Mouse (Mus musculus) C2C12 (cell line): ENCODE data around the gene Defb25. TPM values are rescaled to one million over a fixed set of nuclear protein-coding genes. Genes with fewer than 3 reads are reported as not detected.

Source experiments
- H3K27me3 ChIP-seq: one replicate; pipeline ENCODE4 v1.6.1; 2011; ENCODE audit not compliant: control insufficient read depth, insufficient read depth, insufficient read length
- H3K36me3 ChIP-seq: one replicate; pipeline ENCODE4 v1.6.1; 2011; ENCODE audit not compliant: control insufficient read depth, insufficient read depth
- H3K4me3 ChIP-seq: one replicate; pipeline ENCODE4 v1.5.1; 2011; ENCODE audit warnings: mild to moderate bottlenecking, control low read depth; ENCODE audit not compliant: poor library complexity, insufficient read depth, severe bottlenecking
- H3K79me2 ChIP-seq: one replicate; pipeline ENCODE4 v1.6.1; 2011; ENCODE audit not compliant: control insufficient read depth, insufficient read depth
- H3K79me3 ChIP-seq: one replicate; pipeline ENCODE4 v1.6.1; 2011; ENCODE audit warnings: low read depth, control low read depth
- H3ac ChIP-seq: one replicate; pipeline ENCODE3; 2011; ENCODE audit warnings: low read depth; ENCODE audit not compliant: control insufficient read depth, insufficient read length
- CEBPB ChIP-seq: IDR thresholded peaks from one replicate; pipeline ENCODE4 v1.6.1; 2011; ENCODE audit warnings: low read depth, mild to moderate bottlenecking, control low read depth, moderate library complexity
- CTCF ChIP-seq: IDR thresholded peaks from one replicate; pipeline ENCODE4 v1.5.1; 2011; ENCODE audit not compliant: control insufficient read depth, insufficient read depth, insufficient read length
- FOSL1 ChIP-seq: IDR thresholded peaks from one replicate; pipeline ENCODE4 v1.8.0; 2011; ENCODE audit warnings: mild to moderate bottlenecking, low read length; ENCODE audit not compliant: poor library complexity, insufficient read depth, severe bottlenecking
- MAX ChIP-seq: IDR thresholded peaks from one replicate; pipeline ENCODE4 v1.6.1; 2011; ENCODE audit warnings: mild to moderate bottlenecking, control low read depth
- MYOD1 ChIP-seq: IDR thresholded peaks from one replicate; pipeline ENCODE4 v1.6.1; 2011; ENCODE audit warnings: low read depth; ENCODE audit not compliant: control insufficient read depth, insufficient read length
- MYOG ChIP-seq: IDR thresholded peaks from one replicate; pipeline ENCODE4 v1.6.1; 2011; ENCODE audit not compliant: control insufficient read depth, insufficient read length; ENCODE audit errors: extremely low read depth
- USF1 ChIP-seq: IDR thresholded peaks from one replicate; pipeline ENCODE4 v1.6.1; 2011; ENCODE audit warnings: low read depth, mild to moderate bottlenecking, control low read depth, moderate library complexity
- polyA plus RNA-seq: library from polyadenylated mRNA; unstranded; fragments of >200 nt; fragmentation: generic; extraction: Trizol; gene quantifications from one replicate; pipeline ENCODE4 v1.2.1, GENCODE M21; 2012; ENCODE audit warnings: missing spikeins

The Defb25 gene
- polyA plus RNA-seq, 1 experiment, result 3.6 TPM

DNA sequence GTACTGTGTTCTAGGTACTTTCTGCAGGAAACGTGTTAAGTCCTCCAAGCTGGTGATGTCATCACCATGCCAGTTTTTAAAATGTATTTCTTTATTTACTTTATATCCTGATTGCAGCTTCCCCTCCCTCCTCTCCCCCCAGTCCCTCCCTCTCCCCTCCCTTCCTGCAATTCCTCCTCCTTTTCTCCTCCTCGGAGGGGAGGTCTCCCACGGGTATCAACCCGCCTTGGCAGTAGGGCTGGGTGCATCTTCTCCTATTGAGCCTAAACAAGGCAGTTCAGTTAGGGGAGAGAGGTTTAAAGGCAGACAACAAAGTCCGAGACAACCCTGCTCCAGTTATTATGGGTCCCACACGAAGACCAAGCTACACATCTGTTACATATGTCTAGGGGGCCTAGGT lies 16.0 kb upstream of the Defb25 start:
- no peaks in the 10 kb centered on the region for H3K79me2 ChIP-seq
- H3K27me3 ChIP-seq, result no peaks in the 10 kb centered on the region
- H3K79me3 ChIP-seq, result no peaks in the 10 kb centered on the region
- H3K36me3 ChIP-seq, result peaks cover 18% of the 10 kb centered on the region
- no peak for TF ChIP-seq CTCF
- TF ChIP-seq USF1, result no peak
- no peak for TF ChIP-seq CEBPB
- no peak for TF ChIP-seq FOSL1
- no peak for TF ChIP-seq MYOD1
- no peak for TF ChIP-seq MAX
- no peak for TF ChIP-seq MYOG
- no peak overlapping the region for H3ac ChIP-seq
- no peak overlapping the region for H3K4me3 ChIP-seq

DNA sequence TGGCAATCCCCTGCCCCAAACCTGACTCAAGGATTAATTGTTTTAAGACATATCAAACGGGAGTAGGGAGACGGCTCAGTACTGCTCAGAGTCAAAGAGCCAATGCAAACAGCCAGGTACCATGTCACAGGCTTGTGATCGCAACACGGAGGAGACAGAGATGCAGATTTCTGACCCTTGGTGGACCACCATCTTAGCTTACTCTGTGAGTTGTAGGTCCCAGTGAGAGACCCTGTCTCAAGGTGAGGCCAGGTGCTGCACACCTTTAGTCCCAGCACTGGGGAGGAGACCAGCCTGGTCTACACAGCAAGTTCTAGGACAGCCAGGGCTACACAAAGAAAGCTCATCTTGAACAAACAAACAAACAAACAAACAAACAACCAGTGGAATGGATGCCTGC lies 14.5 kb upstream of the Defb25 start:
- peaks cover 32% of the 10 kb centered on the region for H3K36me3 ChIP-seq
- no peak for TF ChIP-seq CTCF
- no peak for TF ChIP-seq MYOD1
- TF ChIP-seq USF1, result no peak
- TF ChIP-seq MYOG, result no peak
- no peak for TF ChIP-seq FOSL1
- no peak for TF ChIP-seq MAX
- TF ChIP-seq CEBPB, result no peak
- H3K27me3 ChIP-seq, result no peaks in the 10 kb centered on the region
- H3K4me3 ChIP-seq, result no peak overlapping the region
- peak overlapping the region; percentile 30 for H3ac ChIP-seq
- peaks cover 5% of the 10 kb centered on the region for H3K79me2 ChIP-seq
- H3K79me3 ChIP-seq, result no peaks in the 10 kb centered on the region

DNA sequence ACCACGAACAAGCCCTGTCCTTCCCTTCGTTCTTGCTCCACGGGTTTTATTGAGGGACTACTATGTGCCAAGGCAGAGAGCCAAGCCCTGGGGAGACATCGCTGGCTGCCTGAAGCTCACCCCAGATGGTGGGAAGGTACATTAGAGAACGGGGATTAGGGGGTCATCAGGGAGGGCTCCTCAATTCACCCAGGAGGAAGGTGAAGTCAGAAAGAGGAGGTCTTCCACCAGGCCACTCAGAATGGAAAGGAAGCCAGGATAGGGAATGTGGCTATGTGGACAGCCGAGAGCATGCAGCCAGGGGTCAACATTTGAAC lies 14.1 kb upstream of the Defb25 start:
- Histone ChIP-seq H3K36me3 (peaks cover 36% of the 10 kb centered on the region), H3K27me3 (no peaks in the 10 kb centered on the region), H3K4me3 (no peak overlapping the region), H3K79me2 (peaks cover 5% of the 10 kb centered on the region), H3K79me3 (no peaks in the 10 kb centered on the region), H3ac (peak overlapping the region; percentile 74)
- TF ChIP-seq FOSL1, result no peak
- peak; percentile 6 for TF ChIP-seq MAX

DNA sequence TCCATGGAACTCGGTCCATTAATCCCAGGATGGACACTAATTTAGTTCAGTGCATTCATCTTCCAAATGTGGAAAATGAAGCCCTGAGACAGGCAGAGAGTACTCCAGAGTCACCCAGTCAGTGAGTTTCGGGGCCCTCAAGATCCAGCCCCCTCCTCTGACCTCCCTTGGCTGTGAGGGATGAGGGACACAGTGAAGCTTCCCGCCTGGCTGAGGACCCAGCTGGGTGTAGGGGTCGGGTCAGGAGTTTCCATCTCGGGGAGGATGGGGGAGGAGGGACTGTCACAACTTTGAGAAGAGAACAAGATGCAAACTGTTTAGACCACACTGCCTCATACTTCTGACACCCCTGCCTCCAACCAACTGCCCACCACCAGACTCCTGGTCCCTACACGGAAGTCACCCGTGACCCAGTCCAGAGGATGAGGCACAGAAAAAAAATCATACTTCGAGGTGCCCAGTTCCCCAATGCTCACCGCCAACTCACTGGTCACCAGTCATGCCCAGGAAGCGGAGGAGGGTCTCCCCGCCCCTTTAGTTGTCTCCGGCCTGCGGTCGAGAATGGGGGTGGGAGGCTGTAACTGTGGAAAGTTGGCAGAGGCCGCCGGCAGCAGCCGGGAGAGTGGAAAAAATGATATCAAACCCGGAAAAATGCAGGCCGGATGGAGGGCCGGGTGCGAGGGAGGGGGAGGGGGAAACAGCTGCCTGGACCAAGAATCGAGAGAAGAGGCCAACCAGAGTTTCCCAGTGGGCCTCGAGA lies 13.6 kb upstream of the Defb25 start:
- Histone ChIP-seq H3K27me3 (no peaks in the 10 kb centered on the region), H3ac (no peak overlapping the region), H3K4me3 (no peak overlapping the region), H3K79me3 (no peaks in the 10 kb centered on the region), H3K79me2 (peaks cover 10% of the 10 kb centered on the region), H3K36me3 (peaks cover 41% of the 10 kb centered on the region)
- TF ChIP-seq MYOD1, result peak; percentile 79
- TF ChIP-seq FOSL1, result no peak
- peak; percentile 51 for TF ChIP-seq MAX
- TF ChIP-seq CTCF, result no peak
- no peak for TF ChIP-seq MYOG
- no peak for TF ChIP-seq USF1
- TF ChIP-seq CEBPB, result no peak

DNA sequence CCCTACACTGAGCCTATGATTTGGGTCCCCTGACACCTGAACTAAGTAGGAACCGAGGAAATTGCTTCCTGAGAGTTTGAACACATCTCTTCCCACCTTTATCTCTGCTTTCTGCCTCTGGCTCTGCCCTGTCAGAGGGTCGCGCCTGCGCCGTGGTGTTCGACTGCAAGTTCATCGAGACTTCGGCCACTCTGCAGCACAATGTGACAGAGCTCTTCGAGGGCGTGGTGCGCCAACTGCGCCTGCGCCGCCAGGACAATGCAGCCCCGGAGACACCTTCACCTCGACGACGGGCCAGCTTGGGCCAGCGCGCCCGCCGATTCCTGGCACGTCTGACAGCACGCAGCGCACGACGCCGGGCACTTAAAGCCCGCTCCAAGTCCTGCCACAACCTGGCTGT lies 11.5 kb upstream of the Defb25 start:
- H3K36me3 ChIP-seq, result peaks cover 60% of the 10 kb centered on the region
- H3K79me2 ChIP-seq, result peaks cover 23% of the 10 kb centered on the region
- H3K27me3 ChIP-seq, result no peaks in the 10 kb centered on the region
- H3K79me3 ChIP-seq, result no peaks in the 10 kb centered on the region
- H3K4me3 ChIP-seq, result no peak overlapping the region
- TF ChIP-seq MAX, result no peak
- no peak for TF ChIP-seq MYOG
- no peak for TF ChIP-seq MYOD1
- TF ChIP-seq CTCF, result no peak
- TF ChIP-seq FOSL1, result no peak
- no peak for TF ChIP-seq CEBPB
- no peak for TF ChIP-seq USF1
- no peak overlapping the region for H3ac ChIP-seq

DNA sequence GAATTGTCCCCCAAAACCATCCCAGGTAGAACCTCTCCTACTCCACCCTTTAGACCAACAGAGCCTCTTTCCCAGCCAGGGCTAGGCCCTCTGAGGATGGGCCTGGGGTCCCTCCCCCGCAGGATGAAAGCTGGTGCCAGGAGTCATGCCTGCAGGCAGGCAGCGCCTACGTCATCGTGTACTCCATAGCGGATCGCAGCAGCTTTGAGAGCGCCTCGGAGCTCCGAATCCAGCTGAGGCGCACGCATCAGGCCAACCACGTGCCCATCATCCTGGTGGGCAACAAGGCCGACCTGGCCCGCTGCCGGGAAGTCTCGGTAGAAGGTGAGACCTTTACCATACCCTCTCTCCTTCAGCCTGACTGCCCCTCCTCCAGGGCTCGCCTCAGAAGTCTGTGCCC lies 10.5 kb upstream of the Defb25 start:
- Histone ChIP-seq H3K4me3 (no peak overlapping the region), H3K79me3 (peaks cover 2% of the 10 kb centered on the region), H3ac (no peak overlapping the region), H3K79me2 (peaks cover 32% of the 10 kb centered on the region), H3K27me3 (no peaks in the 10 kb centered on the region), H3K36me3 (peaks cover 66% of the 10 kb centered on the region)
- TF ChIP-seq MYOD1, result no peak
- TF ChIP-seq MAX, result no peak
